Mouse (Mus musculus): ENCODE data around the gene Gemin5. TPM values are rescaled to one million over a fixed set of nuclear protein-coding genes. Genes with fewer than 3 reads are reported as not detected.
"Not testable (repeated sequence)": the region's sequence is repeated elsewhere in the genome, so short reads cannot be mapped to it uniquely, and the experiment has no call there.

Gemin5 gene
- 66.4 and 70.1 TPM in 2 replicates for total RNA-seq (2012; rRNA removed)

DNA sequence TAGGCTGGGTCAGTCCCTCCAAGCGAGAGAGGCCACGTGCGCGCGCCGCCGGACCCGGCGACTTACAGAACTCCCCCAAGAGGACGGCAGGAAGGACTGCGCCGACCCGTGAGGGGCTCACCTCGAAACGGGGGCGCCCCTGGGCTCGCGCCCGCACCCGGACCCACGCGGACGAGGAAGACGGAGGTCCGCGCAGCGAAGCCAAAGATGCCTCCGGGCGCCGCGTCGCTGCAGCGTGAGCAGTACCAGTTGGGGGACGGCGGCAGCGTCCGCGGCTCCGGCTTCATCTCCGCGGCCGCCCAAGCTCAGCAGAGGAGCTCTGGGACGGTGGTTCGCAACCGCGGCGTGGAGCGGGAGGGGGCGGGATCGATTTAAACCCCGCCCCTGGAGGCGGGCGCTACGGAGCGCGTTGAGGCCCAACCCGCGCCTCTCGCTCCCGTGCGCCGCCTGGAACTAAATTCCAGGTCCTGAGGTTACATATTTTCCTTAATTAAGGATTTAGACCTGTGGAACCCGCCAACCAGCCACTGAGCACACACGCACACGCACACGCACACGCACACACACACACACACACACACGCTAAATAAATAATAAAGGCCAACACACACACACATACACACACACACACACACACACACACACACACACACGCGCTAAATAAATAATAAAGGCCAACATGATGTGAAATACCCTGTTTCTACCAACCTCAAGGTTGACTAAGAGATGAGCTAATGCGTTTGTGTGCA is at the start of gene Gemin5:
TSS of gene Gemin5 (minus strand) at position 373 of the 749 bp plus-strand sequence.
- TF ChIP-seq HCFC1 (IDR thresholded peaks at IDR 0.05; ENCODE audit: borderline replicate concordance, insufficient read depth, low read length) = 0 out of 2 replicates have a peak, but pooled peaks have one; percentile 47
- TF ChIP-seq MAFK (IDR thresholded peaks at IDR 0.05; ENCODE audit: insufficient read depth, low read depth, low read length) = no peak
- Histone ChIP-seq H3K4me1 (ENCODE audit: control insufficient read depth in 2 of 2, insufficient read depth in 2 of 2, low read length in 2 of 2, poor library complexity in 1 of 2) (0 out of 4 replicates have a peak, but pooled peaks cover 2 to 3% of the 10 kb centered on the region in 2 experiments), H3K36me3 (ENCODE audit: control insufficient read depth, insufficient read depth, low read length, poor library complexity, severe bottlenecking) (peaks cover 20% of the 10 kb centered on the region), H3K27ac (ENCODE audit: insufficient read depth, low read depth, low read length, poor library complexity, severe bottlenecking) (peak within 1 kb of the TSS; percentile 72; the same call in 1 of the 2 replicates), H3K9ac (ENCODE audit: insufficient read depth, low read depth, low read length, poor library complexity, severe bottlenecking) (peak within 1 kb of the TSS; percentile 100), H3K9me3 (ENCODE audit: control insufficient read depth, insufficient read depth, low read depth, low read length) (no peaks in the 10 kb centered on the region), H3K4me3 (ENCODE audit: insufficient read depth in 1 of 2, low read depth in 1 of 2, low read length in 2 of 2, poor library complexity in 1 of 2, severe bottlenecking in 1 of 2) (peak within 1 kb of the TSS; percentile 97 to 100)
- in situ Hi-C loops (cut with MboI; ENCODE audit: low sequenced_read_pairs in 2 of 2, unreplicated experiment in 2 of 2) = no loop called here
- DNase-seq (ENCODE audit: low read depth, low spot score) = peak; percentile 72

DNA sequence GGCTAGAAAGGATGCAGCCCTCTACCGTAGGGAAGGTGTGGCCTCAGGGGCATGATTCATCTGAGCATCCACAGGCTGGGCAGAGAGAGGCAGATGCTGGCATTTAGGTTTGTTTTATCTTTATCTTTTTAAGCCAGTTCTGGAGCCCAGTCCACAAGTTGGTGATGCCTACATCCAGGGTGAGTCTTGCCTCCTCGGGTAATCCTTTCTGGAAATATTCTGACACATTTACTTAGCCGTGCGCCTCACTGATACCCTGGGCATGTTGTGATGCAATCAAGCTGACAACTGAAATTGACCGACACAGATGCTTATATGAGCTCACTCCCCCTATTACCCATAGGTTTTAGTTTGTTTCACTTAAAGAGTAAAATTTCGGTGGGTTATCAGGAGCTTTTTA is 48.5 kb upstream of the Gemin5 start:
- Histone ChIP-seq H3K9me3 (ENCODE audit: control insufficient read depth, insufficient read depth, low read depth, low read length) (no peaks in the 10 kb centered on the region), H3K27ac (ENCODE audit: insufficient read depth, low read depth, low read length, poor library complexity, severe bottlenecking) (no peak overlapping the region), H3K4me3 (ENCODE audit: insufficient read depth in 1 of 2, low read depth in 1 of 2, low read length in 2 of 2, poor library complexity in 1 of 2, severe bottlenecking in 1 of 2) (no peak overlapping the region), H3K9ac (ENCODE audit: insufficient read depth, low read depth, low read length, poor library complexity, severe bottlenecking) (no peak overlapping the region), H3K36me3 (ENCODE audit: control insufficient read depth, insufficient read depth, low read length, poor library complexity, severe bottlenecking) (no peaks in the 10 kb centered on the region), H3K4me1 (ENCODE audit: control insufficient read depth in 2 of 2, insufficient read depth in 2 of 2, low read length in 2 of 2, poor library complexity in 1 of 2) (peaks cover 0 to 7% of the 10 kb centered on the region in 2 experiments; a peak in 1 of 4 replicates)
- DNase-seq (ENCODE audit: low read depth, low spot score) = no peak
- in situ Hi-C loops (cut with MboI; ENCODE audit: low sequenced_read_pairs in 2 of 2, unreplicated experiment in 2 of 2) = no loop called here
- no peak for TF ChIP-seq HCFC1 (IDR thresholded peaks at IDR 0.05; ENCODE audit: borderline replicate concordance, insufficient read depth, low read length)
- TF ChIP-seq MAFK (IDR thresholded peaks at IDR 0.05; ENCODE audit: insufficient read depth, low read depth, low read length) = no peak
- no peak for TF ChIP-seq ZC3H11A (IDR thresholded peaks at IDR 0.05; ENCODE audit: borderline replicate concordance, low read depth, low read length)
- TF ChIP-seq ZNF384 (IDR thresholded peaks at IDR 0.05; ENCODE audit: low read depth, low read length) = no peak
- TF ChIP-seq CHD2 (IDR thresholded peaks at IDR 0.05; ENCODE audit: low read depth, low read length) = no peak

DNA sequence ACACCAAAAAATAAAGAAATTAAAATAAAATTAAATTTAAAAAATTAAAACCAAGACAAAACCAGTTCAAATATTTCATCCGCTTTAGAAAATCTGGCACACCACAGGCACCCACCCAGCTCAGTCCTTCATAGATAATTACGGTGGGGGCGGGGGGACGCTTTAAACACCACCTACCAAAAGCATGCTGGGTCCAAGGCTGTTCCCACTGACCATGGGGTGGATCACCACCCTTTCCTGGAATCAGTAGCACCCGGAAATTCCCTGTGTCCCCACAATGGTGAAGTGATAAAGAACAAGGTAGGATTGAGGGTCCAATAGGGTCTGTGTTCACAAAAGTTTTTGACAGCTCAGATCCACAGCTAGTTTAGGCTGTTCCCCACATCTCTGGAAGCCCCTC is 47.5 kb upstream of the Gemin5 start:
- H3K4me3 ChIP-seq (ENCODE audit: insufficient read depth in 1 of 2, low read depth in 1 of 2, low read length in 2 of 2, poor library complexity in 1 of 2, severe bottlenecking in 1 of 2) = no peak overlapping the region
- no peaks in the 10 kb centered on the region for H3K9me3 ChIP-seq (ENCODE audit: control insufficient read depth, insufficient read depth, low read depth, low read length)
- no peak overlapping the region for H3K9ac ChIP-seq (ENCODE audit: insufficient read depth, low read depth, low read length, poor library complexity, severe bottlenecking)
- in situ Hi-C loops (cut with MboI; ENCODE audit: low sequenced_read_pairs in 2 of 2, unreplicated experiment in 2 of 2) = no loop called here
- no peak for DNase-seq (ENCODE audit: low read depth, low spot score)
- no peak for TF ChIP-seq HCFC1 (IDR thresholded peaks at IDR 0.05; ENCODE audit: borderline replicate concordance, insufficient read depth, low read length)
- no peak for TF ChIP-seq MAFK (IDR thresholded peaks at IDR 0.05; ENCODE audit: insufficient read depth, low read depth, low read length)
- no peak for TF ChIP-seq CHD2 (IDR thresholded peaks at IDR 0.05; ENCODE audit: low read depth, low read length)
- no peak for TF ChIP-seq ZC3H11A (IDR thresholded peaks at IDR 0.05; ENCODE audit: borderline replicate concordance, low read depth, low read length)
- no peak for TF ChIP-seq ZNF384 (IDR thresholded peaks at IDR 0.05; ENCODE audit: low read depth, low read length)
- H3K4me1 ChIP-seq (ENCODE audit: control insufficient read depth in 2 of 2, insufficient read depth in 2 of 2, low read length in 2 of 2, poor library complexity in 1 of 2) = peaks cover 0 to 11% of the 10 kb centered on the region in 2 experiments; a peak in 2 of 4 replicates
- no peak overlapping the region for H3K27ac ChIP-seq (ENCODE audit: insufficient read depth, low read depth, low read length, poor library complexity, severe bottlenecking)
- H3K36me3 ChIP-seq (ENCODE audit: control insufficient read depth, insufficient read depth, low read length, poor library complexity, severe bottlenecking) = no peaks in the 10 kb centered on the region

DNA sequence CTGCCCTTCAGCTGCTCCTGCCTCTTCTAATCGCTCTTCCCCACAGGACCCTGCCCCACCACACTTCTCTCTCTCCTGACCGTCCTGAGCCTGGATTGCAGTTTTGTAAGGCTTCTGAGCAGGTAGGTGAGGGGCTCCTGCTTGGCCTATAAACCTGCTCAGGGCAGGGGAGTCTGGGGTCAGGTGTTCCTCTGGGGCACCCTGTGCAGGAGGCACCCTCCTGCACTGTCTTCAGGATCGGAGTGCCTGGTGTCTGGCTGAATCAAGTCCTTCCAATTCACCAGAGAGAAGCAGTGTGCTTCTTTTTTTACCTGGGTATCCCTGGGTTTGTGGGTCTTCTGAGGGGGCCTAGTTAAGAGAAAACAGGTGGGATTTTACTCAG is 46.7 kb upstream of the Gemin5 start:
- H3K27ac ChIP-seq (ENCODE audit: insufficient read depth, low read depth, low read length, poor library complexity, severe bottlenecking); DNase-seq (ENCODE audit: low read depth, low spot score); in situ Hi-C loops (cut with MboI; ENCODE audit: low sequenced_read_pairs in 2 of 2, unreplicated experiment in 2 of 2); H3K9me3 ChIP-seq (ENCODE audit: control insufficient read depth, insufficient read depth, low read depth, low read length); H3K36me3 ChIP-seq (ENCODE audit: control insufficient read depth, insufficient read depth, low read length, poor library complexity, severe bottlenecking); H3K9ac ChIP-seq (ENCODE audit: insufficient read depth, low read depth, low read length, poor library complexity, severe bottlenecking); H3K4me3 ChIP-seq (ENCODE audit: insufficient read depth in 1 of 2, low read depth in 1 of 2, low read length in 2 of 2, poor library complexity in 1 of 2, severe bottlenecking in 1 of 2): not testable (repeated sequence)
- H3K4me1 ChIP-seq (ENCODE audit: control insufficient read depth in 2 of 2, insufficient read depth in 2 of 2, low read length in 2 of 2, poor library complexity in 1 of 2) = peaks cover 0 to 16% of the 10 kb centered on the region in 2 experiments; a peak in 2 of 4 replicates
